Mouse (Mus musculus) liver, adult 2 months (tissue): ENCODE data around the gene Nppb.

ENCODE experiments used
- CTCF ChIP-seq: fragments of 200-500 bp; IDR thresholded peaks from 2 replicates; pipeline ENCODE4 v1.5.1; 2011; ENCODE audit warnings: low read depth, low read length, control low read depth
- POLR2A ChIP-seq: fragments of 200-500 bp; IDR thresholded peaks from 2 replicates; pipeline ENCODE4 v1.6.1; 2011; ENCODE audit warnings: low read length, control low read depth; ENCODE audit not compliant: insufficient read depth; ENCODE audit errors: extremely low read depth

- TF ChIP-seq CTCF (no peak), POLR2A (no peak)
Observed at GRCm38 (mm10) chr4:147963623-147964022, 22.0 kb upstream of the Nppb start.
